Mouse (Mus musculus) hindbrain, embryonic 11.5 days (tissue): ENCODE results near the gene Smoc1. TPM values are rescaled to one million over a fixed set of nuclear protein-coding genes. Genes with fewer than 3 reads are reported as not detected.

Experiments
- ATAC-seq: fragments of 200-750 bp; cut with Nextera tagmentation; 2 replicates; pipeline ENCODE4 v1.8.0; 2017; ENCODE audit warnings: mild to moderate bottlenecking, moderate TSS enrichment, moderate library complexity; ENCODE audit not compliant: low FRiP score
- DNase-seq: peaks from one replicate; pipeline ENCODE4 v3.0.0-alpha.2; 2015; ENCODE audit warnings: low spot score
- H3K27ac ChIP-seq: fragments of 300-500 bp; sonication (generic); 2 replicates; pipeline ENCODE4 v1.5.1; 2014; ENCODE audit warnings: mild to moderate bottlenecking, low read depth, low read length
- H3K27me3 ChIP-seq: fragments of 300-500 bp; sonication (generic); 2 replicates; pipeline ENCODE4 v1.6.1; 2014; ENCODE audit warnings: mild to moderate bottlenecking, low read length, moderate library complexity, mixed read lengths; ENCODE audit not compliant: control insufficient read depth, insufficient read depth
- H3K36me3 ChIP-seq: fragments of 300-500 bp; sonication (generic); 2 replicates; pipeline ENCODE4 v1.6.1; 2014; ENCODE audit warnings: mild to moderate bottlenecking, low read length, moderate library complexity, mixed read lengths; ENCODE audit not compliant: control insufficient read depth, insufficient read depth
- H3K4me1 ChIP-seq: fragments of 300-500 bp; sonication (generic); replicated peaks from 2 replicates; pipeline ENCODE4 v1.6.1; 2014; ENCODE audit warnings: low read length, mixed read lengths; ENCODE audit not compliant: control insufficient read depth, insufficient read depth
- H3K4me2 ChIP-seq: fragments of 300-500 bp; sonication (generic); replicated peaks from 2 replicates; pipeline ENCODE4 v1.6.1; 2014; ENCODE audit warnings: mild to moderate bottlenecking, low read depth, low read length
- H3K4me3 ChIP-seq: fragments of 300-500 bp; sonication (generic); 2 replicates; pipeline ENCODE4 v1.5.1; 2014; ENCODE audit warnings: low read depth, low read length
- H3K9ac ChIP-seq: fragments of 300-500 bp; sonication (generic); 2 replicates; pipeline ENCODE4 v1.6.1; 2014; ENCODE audit warnings: low read depth, low read length
- H3K9me3 ChIP-seq: fragments of 300-500 bp; sonication (generic); 2 replicates; pipeline ENCODE4 v1.6.1; 2016; ENCODE audit warnings: low read length; ENCODE audit not compliant: control insufficient read depth
- WGBS: fragments of 180-500 bp; shearing (Covaris S2); extraction: QIAGEN DNeasy Blood & Tissue Kit; methylation state at CpG from one replicate; pipeline ENCODE4 v1.1.7; 2014; 5-methylcytosine and 5-hydroxymethylcytosine counted together
- polyA plus RNA-seq: library from polyadenylated mRNA; unstranded; fragments of >200 nt; fragmentation: Nextera tagmentation; extraction: Ambion mirVana; gene quantifications from 2 replicates; pipeline ENCODE4 v1.2.1, GENCODE M21; 2014

Smoc1 gene
- polyA plus RNA-seq, 1 experiment from 2014 or later, result 12.9 TPM

DNA sequence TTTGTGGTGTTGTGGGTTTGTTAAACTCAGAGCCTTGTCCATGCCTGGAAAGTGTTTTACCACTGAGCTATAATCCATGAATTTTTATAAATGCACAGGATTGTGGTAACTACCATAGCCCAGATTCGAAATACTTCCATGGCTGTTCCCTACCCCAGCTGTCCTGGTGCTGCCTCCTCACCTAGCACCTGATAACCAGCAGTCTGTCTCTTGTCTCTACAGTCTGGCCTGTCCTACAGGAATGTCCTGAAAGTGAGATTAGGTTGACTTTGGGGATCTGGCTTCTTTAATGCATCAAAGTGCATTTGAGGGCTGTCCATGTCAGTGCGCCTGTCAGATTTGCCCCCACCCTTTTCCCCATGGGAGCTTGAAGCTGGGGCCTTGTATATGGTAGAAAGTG lies 29.2 kb downstream of the Smoc1 start:
- no peaks in the 10 kb centered on the region; the same call in 1 of the 2 replicates for H3K4me1 ChIP-seq
- H3K9ac ChIP-seq, result no peak overlapping the region
- no peaks in the 10 kb centered on the region for H3K9me3 ChIP-seq
- no peaks in the 10 kb centered on the region for H3K36me3 ChIP-seq
- DNase-seq (no peak), ATAC-seq (no peak)
- no peak overlapping the region for H3K4me2 ChIP-seq
- H3K27ac ChIP-seq, result no peak overlapping the region
- 87% methylated on average over 2 of the region's 2 CpGs for WGBS
- no peak overlapping the region for H3K4me3 ChIP-seq
- no peaks in the 10 kb centered on the region for H3K27me3 ChIP-seq

DNA sequence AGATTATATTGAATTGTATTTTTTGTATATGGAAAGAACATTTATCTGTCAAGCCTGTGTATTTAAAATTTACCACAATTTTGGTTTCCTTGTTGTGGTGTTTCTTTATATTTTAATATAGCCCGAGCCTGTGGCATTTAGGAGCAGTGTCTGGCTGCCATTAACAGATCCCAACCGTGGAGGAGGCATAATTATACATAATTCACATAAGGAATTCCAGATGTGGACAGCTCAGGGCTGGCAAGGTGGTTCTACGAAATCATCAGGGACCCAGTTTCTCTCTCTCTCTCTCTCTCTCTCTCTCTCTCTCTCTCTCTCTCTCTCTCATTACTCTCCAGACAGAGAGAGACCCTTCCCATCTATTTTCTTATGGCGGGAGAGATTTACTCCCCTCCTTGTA lies 31.0 kb downstream of the Smoc1 start:
- no peak overlapping the region for H3K9ac ChIP-seq
- no peaks in the 10 kb centered on the region; the same call in 1 of the 2 replicates for H3K4me1 ChIP-seq
- no peak overlapping the region for H3K4me2 ChIP-seq
- ATAC-seq (no peak), DNase-seq (no peak)
- 75% methylated on average over 4 of the region's 4 CpGs for WGBS
- no peaks in the 10 kb centered on the region for H3K27me3 ChIP-seq
- H3K4me3 ChIP-seq, result no peak overlapping the region
- H3K9me3 ChIP-seq, result no peaks in the 10 kb centered on the region
- H3K36me3 ChIP-seq, result no peaks in the 10 kb centered on the region
- no peak overlapping the region for H3K27ac ChIP-seq

DNA sequence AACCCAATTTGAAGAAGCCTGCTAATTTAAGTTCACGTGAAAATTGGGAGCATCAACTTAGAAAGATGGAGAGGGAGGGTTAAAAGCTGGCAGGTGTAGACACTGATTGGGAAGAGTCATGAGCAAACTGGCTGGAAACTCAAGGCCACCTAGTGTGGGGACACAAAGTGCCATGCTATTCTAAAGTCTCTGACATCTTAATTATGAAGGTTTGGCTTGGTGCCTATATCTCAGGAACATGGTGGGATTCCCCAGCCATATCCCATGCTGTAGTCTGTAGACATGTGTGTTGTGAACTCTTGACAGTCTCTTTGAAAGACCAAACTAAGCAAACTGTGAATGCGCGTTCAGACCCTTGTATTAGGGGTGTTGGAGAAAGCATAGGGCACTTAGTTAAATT lies 32.0 kb downstream of the Smoc1 start:
- Histone ChIP-seq H3K4me2 (no peak overlapping the region), H3K36me3 (no peaks in the 10 kb centered on the region), H3K9me3 (no peaks in the 10 kb centered on the region), H3K4me3 (no peak overlapping the region), H3K27me3 (no peaks in the 10 kb centered on the region), H3K27ac (no peak overlapping the region), H3K4me1 (no peaks in the 10 kb centered on the region; the same call in 1 of the 2 replicates), H3K9ac (no peak overlapping the region)
- DNase-seq, result no peak
- no peak for ATAC-seq
- WGBS, result 91% methylated on average over 3 of the region's 3 CpGs

DNA sequence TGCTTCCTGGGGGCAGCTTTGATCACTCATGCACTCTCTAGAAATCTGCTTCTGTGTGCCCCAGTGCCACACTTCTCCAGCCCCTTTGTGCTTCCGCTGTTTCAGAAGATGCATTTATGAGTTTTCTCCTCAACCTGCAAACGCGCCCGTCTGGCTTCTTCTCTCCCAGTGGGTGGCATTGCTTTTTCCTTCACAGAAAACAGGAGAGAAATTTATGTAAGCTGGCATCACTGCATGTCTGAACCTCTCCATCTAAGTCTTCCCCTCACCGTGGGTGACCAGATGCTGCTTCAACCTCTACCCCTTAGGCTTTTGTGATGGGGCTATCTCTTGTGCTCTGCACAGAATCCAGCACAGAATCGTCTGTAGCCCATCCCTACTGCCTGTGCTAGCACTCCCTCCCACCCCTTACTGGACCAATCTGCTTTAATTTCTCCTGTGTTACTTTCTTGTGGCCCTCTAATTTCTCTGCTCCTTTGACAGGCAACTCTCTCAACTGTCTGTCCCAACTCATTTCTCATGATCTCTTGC lies 35.3 kb downstream of the Smoc1 start:
- no peaks in the 10 kb centered on the region for H3K4me1 ChIP-seq
- H3K4me3 ChIP-seq, result no peak overlapping the region
- 78% methylated on average over 6 of the region's 6 CpGs for WGBS
- no peaks in the 10 kb centered on the region for H3K36me3 ChIP-seq
- no peak overlapping the region for H3K27ac ChIP-seq
- H3K4me2 ChIP-seq, result no peak overlapping the region
- no peak overlapping the region for H3K9ac ChIP-seq
- H3K9me3 ChIP-seq, result no peaks in the 10 kb centered on the region
- ATAC-seq (no peak), DNase-seq (no peak)
- no peaks in the 10 kb centered on the region for H3K27me3 ChIP-seq

DNA sequence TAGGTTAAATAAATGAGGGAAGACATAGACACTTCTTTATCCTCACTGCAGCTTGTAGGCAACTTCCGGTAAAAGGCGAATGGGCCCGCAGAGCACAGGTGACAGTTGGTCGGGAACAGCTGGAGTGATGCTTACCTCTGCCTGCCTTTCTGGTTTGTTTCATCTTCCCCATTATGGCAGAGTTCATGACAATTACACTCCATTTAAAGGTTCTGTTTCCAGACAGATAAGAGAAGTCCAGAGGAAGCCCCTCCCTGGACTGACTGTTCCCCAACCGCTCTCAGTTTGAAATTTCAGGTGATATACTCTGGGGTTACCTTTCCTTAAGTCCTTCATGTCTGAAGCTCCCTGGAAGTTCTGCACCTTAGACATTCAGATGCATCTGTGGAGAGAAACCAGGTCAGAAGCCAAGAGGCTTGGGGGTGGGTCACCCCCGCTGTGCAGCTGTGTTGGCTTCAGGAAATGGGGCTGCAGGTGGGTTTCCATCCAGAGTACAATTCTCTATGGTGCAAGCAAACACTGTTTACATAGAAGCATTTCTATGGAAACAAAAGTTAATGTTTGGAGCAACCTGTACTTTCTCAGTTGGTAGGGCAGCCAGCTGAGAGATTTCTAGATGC lies 36.8 kb downstream of the Smoc1 start:
- Histone ChIP-seq H3K36me3 (no peaks in the 10 kb centered on the region), H3K27me3 (no peaks in the 10 kb centered on the region), H3K4me3 (no peak overlapping the region), H3K27ac (no peak overlapping the region), H3K9me3 (no peaks in the 10 kb centered on the region), H3K9ac (no peak overlapping the region), H3K4me2 (no peak overlapping the region), H3K4me1 (no peaks in the 10 kb centered on the region)
- 89% methylated on average over 6 of the region's 6 CpGs for whole genome bisulfite sequencing
- DNase-seq (no peak), ATAC-seq (no peak)

DNA sequence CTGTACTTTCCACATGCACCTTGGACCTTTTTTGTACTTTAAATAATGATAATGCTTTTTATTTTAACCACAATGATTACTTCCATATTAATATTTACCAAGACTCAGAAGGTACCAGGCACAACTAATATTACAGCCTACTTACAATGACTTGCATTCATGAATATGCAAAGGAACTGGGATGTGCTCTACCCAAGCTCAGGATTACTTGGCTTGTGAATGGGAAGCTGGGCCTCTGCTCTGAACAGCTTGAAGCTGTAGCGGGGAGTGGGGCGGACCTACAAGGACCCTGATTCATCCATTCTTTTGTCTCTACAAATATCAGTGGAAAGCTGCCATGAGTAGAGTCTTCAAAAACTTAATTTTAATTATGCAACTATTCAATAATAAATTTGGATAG lies 47.5 kb downstream of the Smoc1 start:
- Histone ChIP-seq H3K27ac (no peak overlapping the region), H3K4me1 (no peaks in the 10 kb centered on the region), H3K9me3 (0 out of 2 replicates have a peak, but pooled peaks cover 2% of the 10 kb centered on the region), H3K36me3 (no peaks in the 10 kb centered on the region), H3K4me3 (no peak overlapping the region), H3K27me3 (no peaks in the 10 kb centered on the region), H3K9ac (no peak overlapping the region), H3K4me2 (no peak overlapping the region)
- ATAC-seq, result no peak
- no peak for DNase-seq
- 79% methylated on average over 2 of the region's 2 CpGs for WGBS

DNA sequence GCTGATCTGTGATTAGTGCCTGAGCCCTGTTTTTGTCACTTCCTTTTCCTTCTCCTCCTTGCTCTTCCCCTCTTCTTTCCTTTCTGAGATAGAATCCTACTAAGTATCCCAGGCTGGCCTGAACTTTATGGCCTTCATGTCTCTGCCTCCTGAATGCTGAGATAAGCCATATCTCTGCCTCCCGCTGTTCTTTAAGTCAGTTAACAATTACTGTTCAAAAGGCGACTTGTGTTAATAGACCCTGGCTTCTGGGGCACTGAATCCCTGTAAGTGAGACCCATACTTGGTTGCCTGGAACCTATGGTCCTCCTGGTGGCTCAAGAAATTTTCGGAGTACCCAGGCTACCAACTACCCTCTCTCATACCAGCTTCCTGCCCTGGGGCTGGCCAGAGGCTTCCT lies 48.3 kb downstream of the Smoc1 start:
- Histone ChIP-seq H3K36me3 (no peaks in the 10 kb centered on the region), H3K4me3 (no peak overlapping the region), H3K9me3 (0 out of 2 replicates have a peak, but pooled peaks cover 2% of the 10 kb centered on the region), H3K27me3 (no peaks in the 10 kb centered on the region), H3K4me2 (no peak overlapping the region), H3K4me1 (no peaks in the 10 kb centered on the region), H3K9ac (no peak overlapping the region), H3K27ac (no peak overlapping the region)
- WGBS, result 84% methylated on average over 3 of the region's 3 CpGs
- DNase-seq, result no peak
- no peak for ATAC-seq

DNA sequence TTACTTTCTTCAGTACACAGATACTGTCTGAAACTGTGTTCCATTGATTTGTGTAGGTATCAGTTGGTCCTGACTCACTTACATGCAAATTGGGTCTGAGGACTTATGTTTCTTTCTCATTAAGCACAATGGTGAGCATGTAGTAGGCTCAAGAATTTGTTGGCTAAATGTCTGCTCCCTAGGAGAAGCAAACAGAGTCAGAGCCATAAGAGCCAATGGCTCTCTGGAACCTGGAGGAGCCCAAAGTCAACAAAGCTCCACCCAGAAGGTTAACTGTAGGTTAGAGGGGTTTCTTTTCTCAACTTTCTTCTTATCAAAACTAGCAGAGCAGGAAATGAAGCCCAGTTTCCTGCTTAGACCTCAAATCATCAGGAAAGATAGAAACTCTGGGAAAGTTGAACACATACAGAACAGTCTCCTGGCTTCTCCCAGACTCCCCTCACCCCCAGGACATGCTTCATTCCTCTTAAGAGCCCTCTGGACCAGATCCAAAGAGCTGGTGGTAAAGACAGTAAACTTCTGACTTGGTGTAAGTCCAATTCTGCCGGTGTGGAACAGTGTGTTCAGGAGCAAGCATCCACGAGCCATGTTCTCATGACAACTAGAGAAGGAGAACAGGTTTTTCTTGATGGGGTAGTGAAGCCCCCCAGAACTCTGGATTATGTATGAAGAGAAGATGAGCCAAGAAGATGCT lies 51.5 kb downstream of the Smoc1 start:
- 0 out of 2 replicates have a peak, but pooled peaks cover 2% of the 10 kb centered on the region for H3K9me3 ChIP-seq
- ATAC-seq, result no peak
- H3K4me3 ChIP-seq, result no peak overlapping the region
- no peaks in the 10 kb centered on the region for H3K4me1 ChIP-seq
- DNase-seq, result no peak
- no peak overlapping the region for H3K27ac ChIP-seq
- 98% methylated on average over 2 of the region's 2 CpGs for WGBS
- no peaks in the 10 kb centered on the region for H3K27me3 ChIP-seq
- H3K4me2 ChIP-seq, result no peak overlapping the region
- no peaks in the 10 kb centered on the region for H3K36me3 ChIP-seq
- no peak overlapping the region for H3K9ac ChIP-seq

DNA sequence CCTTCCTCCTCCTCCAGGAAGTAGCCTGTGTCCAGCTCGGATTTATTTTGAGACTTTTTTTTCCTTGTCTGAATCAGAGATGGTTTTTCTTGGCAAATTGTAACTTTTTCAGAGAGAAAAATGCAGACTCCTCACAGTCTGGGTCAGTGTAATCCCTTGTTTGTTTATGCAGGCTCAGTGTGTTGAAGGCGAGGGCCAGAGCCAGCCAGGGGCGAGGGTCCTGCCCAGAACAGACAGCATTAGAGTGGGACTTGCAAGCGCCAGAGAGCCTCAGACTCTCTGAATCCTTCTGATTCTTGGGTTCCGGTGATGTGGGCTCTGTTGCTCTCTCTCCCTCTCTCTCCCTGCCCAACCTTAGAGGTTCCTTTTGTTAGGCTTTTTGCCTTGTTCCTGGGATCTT lies 53.7 kb downstream of the Smoc1 start:
- Histone ChIP-seq H3K4me1 (no peaks in the 10 kb centered on the region), H3K36me3 (no peaks in the 10 kb centered on the region), H3K4me2 (no peak overlapping the region), H3K9ac (no peak overlapping the region), H3K27ac (no peak overlapping the region), H3K4me3 (no peak overlapping the region), H3K27me3 (no peaks in the 10 kb centered on the region), H3K9me3 (0 out of 2 replicates have a peak, but pooled peaks cover 2% of the 10 kb centered on the region)
- no peak for ATAC-seq
- WGBS, result 76% methylated on average over 5 of the region's 5 CpGs
- DNase-seq, result no peak
